Mouse (Mus musculus) c-Kit-positive CD71-negative TER-119-negative erythroid progenitor cells, embryonic 14.5 days (primary cell): Measurements from ENCODE around the gene Rps6kl1.

Source experiments
- DNase-seq: peaks from one replicate; pipeline ENCODE4 v3.0.0-alpha.2; 2013; ENCODE audit warnings: low read depth

Gene Rps6kl1

GRCm38 (mm10) chr12:85106292-85106691, 44.8 kb downstream of the Rps6kl1 start:
- DNase-seq, result no peak

GRCm38 (mm10) chr12:85104789-85105188, 46.3 kb downstream of the Rps6kl1 start:
- no peak for DNase-seq

GRCm38 (mm10) chr12:85103096-85103495, 48.0 kb downstream of the Rps6kl1 start:
- no peak for DNase-seq

GRCm38 (mm10) chr12:85101521-85102106, 49.5 kb downstream of the Rps6kl1 start:
- no peak for DNase-seq

- no peak for DNase-seq
These were observed 50.1 kb downstream of the Rps6kl1 start for GRCm38 (mm10) chr12:85101001-85101400.

GRCm38 (mm10) chr12:85095859-85096258, 55.2 kb downstream of the Rps6kl1 start:
- DNase-seq, result no peak

GRCm38 (mm10) chr12:85095146-85095545, 55.9 kb downstream of the Rps6kl1 start:
- no peak for DNase-seq

GRCm38 (mm10) chr12:85094706-85095105, 56.4 kb downstream of the Rps6kl1 start:
- DNase-seq, result no peak

- DNase-seq, result no peak
These were observed 57.1 kb downstream of the Rps6kl1 start for GRCm38 (mm10) chr12:85094010-85094409.

GRCm38 (mm10) chr12:85092214-85092613, 58.9 kb downstream of the Rps6kl1 start:
- DNase-seq, result peak; percentile 77

GRCm38 (mm10) chr12:85091190-85091589, 59.9 kb downstream of the Rps6kl1 start:
- DNase-seq, result no peak

- no peak for DNase-seq
These were observed 63.2 kb downstream of the Rps6kl1 start for GRCm38 (mm10) chr12:85087845-85088244.
